Mouse (Mus musculus): ENCODE measurements at regions not wholly inside any gene's neighbourhood (a gene's known extent, or its start where the extent isn't known, plus 50 kb on each side); places are given as distances from the start of the nearest gene placed in this dataset.
"Not testable (repeated sequence)": the region's sequence is repeated elsewhere in the genome, so short reads cannot be mapped to it uniquely, and the experiment has no call there.

GRCm38 (mm10) chr4:105844675-105845466, 55.2 kb downstream of the Gm12728 start:
- Histone ChIP-seq H3K4me3 (replicated peaks) (no peak overlapping the region), H3K36me3 (replicated peaks; ENCODE audit: low read length) (no peaks in the 10 kb centered on the region), H3K4me1 (no peaks in the 10 kb centered on the region), H3K9me3 (peaks cover 22% of the 10 kb centered on the region), H3K27me3 (replicated peaks) (peaks cover 3% of the 10 kb centered on the region)
- TF ChIP-seq GATA1 (IDR thresholded peaks at IDR 0.05; ENCODE audit: borderline replicate concordance, low read length) (no peak), FLI1 (IDR thresholded peaks at IDR 0.05; ENCODE audit: low read length) (no peak)

GRCm38 (mm10) chr4:105845998-105846989, 56.6 kb downstream of the Gm12728 start:
- H3K9me3 ChIP-seq = peaks cover 22% of the 10 kb centered on the region
- H3K27me3 ChIP-seq (replicated peaks); H3K4me3 ChIP-seq (replicated peaks); H3K4me1 ChIP-seq; H3K36me3 ChIP-seq (replicated peaks; ENCODE audit: low read length): not testable (repeated sequence)

- Histone ChIP-seq H3K4me3 (replicated peaks) (no peak overlapping the region), H3K9me3 (peaks cover 8% of the 10 kb centered on the region), H3K4me1 (no peaks in the 10 kb centered on the region), H3K27me3 (replicated peaks) (no peaks in the 10 kb centered on the region), H3K36me3 (replicated peaks; ENCODE audit: low read length) (no peaks in the 10 kb centered on the region)
- no peak for TF ChIP-seq FLI1 (IDR thresholded peaks at IDR 0.05; ENCODE audit: low read length)
- TF ChIP-seq GATA1 (IDR thresholded peaks at IDR 0.05; ENCODE audit: borderline replicate concordance, low read length) = no peak
Measured at GRCm38 (mm10) chr4:105853086-105853485, 63.4 kb downstream of the Gm12728 start.

- Histone ChIP-seq H3K36me3 (replicated peaks; ENCODE audit: low read length) (no peaks in the 10 kb centered on the region), H3K27me3 (replicated peaks) (no peaks in the 10 kb centered on the region), H3K4me1 (0 out of 2 replicates have a peak, but pooled peaks cover 2% of the 10 kb centered on the region), H3K9me3 (0 out of 2 replicates have a peak, but pooled peaks cover 3% of the 10 kb centered on the region), H3K4me3 (replicated peaks) (no peak overlapping the region)
- no peak for TF ChIP-seq FLI1 (IDR thresholded peaks at IDR 0.05; ENCODE audit: low read length)
- TF ChIP-seq GATA1 (IDR thresholded peaks at IDR 0.05; ENCODE audit: borderline replicate concordance, low read length) = no peak
Measured at GRCm38 (mm10) chr4:105859052-105859864, 69.6 kb downstream of the Gm12728 start.

- Histone ChIP-seq H3K36me3 (replicated peaks; ENCODE audit: low read length) (no peaks in the 10 kb centered on the region), H3K4me3 (replicated peaks) (no peak overlapping the region), H3K9me3 (0 out of 2 replicates have a peak, but pooled peaks cover 3% of the 10 kb centered on the region), H3K4me1 (0 out of 2 replicates have a peak, but pooled peaks cover 2% of the 10 kb centered on the region), H3K27me3 (replicated peaks) (no peaks in the 10 kb centered on the region)
- TF ChIP-seq FLI1 (IDR thresholded peaks at IDR 0.05; ENCODE audit: low read length) (no peak), GATA1 (IDR thresholded peaks at IDR 0.05; ENCODE audit: borderline replicate concordance, low read length) (no peak)
Measured at GRCm38 (mm10) chr4:105860930-105861653, 71.4 kb downstream of the Gm12728 start.

GRCm38 (mm10) chr4:105861654-105862037, 72.0 kb downstream of the Gm12728 start:
- TF ChIP-seq FLI1 (IDR thresholded peaks at IDR 0.05; ENCODE audit: low read length) = no peak
- no peak for TF ChIP-seq GATA1 (IDR thresholded peaks at IDR 0.05; ENCODE audit: borderline replicate concordance, low read length)
- Histone ChIP-seq H3K4me3 (replicated peaks) (no peak overlapping the region), H3K27me3 (replicated peaks) (no peaks in the 10 kb centered on the region), H3K9me3 (0 out of 2 replicates have a peak, but pooled peaks cover 3% of the 10 kb centered on the region), H3K36me3 (replicated peaks; ENCODE audit: low read length) (no peaks in the 10 kb centered on the region), H3K4me1 (0 out of 2 replicates have a peak, but pooled peaks cover 2% of the 10 kb centered on the region)

GRCm38 (mm10) chr4:105870512-105870911, 80.8 kb downstream of the Gm12728 start:
- Histone ChIP-seq H3K9me3 (peaks cover 3% of the 10 kb centered on the region; the same call in 1 of the 2 replicates), H3K36me3 (replicated peaks; ENCODE audit: low read length) (no peaks in the 10 kb centered on the region), H3K4me3 (replicated peaks) (peak overlapping the region; percentile 4), H3K27me3 (replicated peaks) (no peaks in the 10 kb centered on the region), H3K4me1 (peaks cover 7% of the 10 kb centered on the region)
- TF ChIP-seq GATA1 (IDR thresholded peaks at IDR 0.05; ENCODE audit: borderline replicate concordance, low read length) (no peak), FLI1 (IDR thresholded peaks at IDR 0.05; ENCODE audit: low read length) (no peak)

GRCm38 (mm10) chr4:105877246-105877645, 87.6 kb downstream of the Gm12728 start:
- Histone ChIP-seq H3K4me3 (replicated peaks) (no peak overlapping the region), H3K4me1 (no peaks in the 10 kb centered on the region), H3K36me3 (replicated peaks; ENCODE audit: low read length) (no peaks in the 10 kb centered on the region), H3K27me3 (replicated peaks) (peaks cover 8% of the 10 kb centered on the region), H3K9me3 (no peaks in the 10 kb centered on the region)
- TF ChIP-seq GATA1 (IDR thresholded peaks at IDR 0.05; ENCODE audit: borderline replicate concordance, low read length) (no peak), FLI1 (IDR thresholded peaks at IDR 0.05; ENCODE audit: low read length) (no peak)

GRCm38 (mm10) chr4:105879891-105880290, 90.2 kb downstream of the Gm12728 start:
- no peak for TF ChIP-seq GATA1 (IDR thresholded peaks at IDR 0.05; ENCODE audit: borderline replicate concordance, low read length)
- no peak for TF ChIP-seq FLI1 (IDR thresholded peaks at IDR 0.05; ENCODE audit: low read length)
- Histone ChIP-seq H3K9me3 (no peaks in the 10 kb centered on the region), H3K4me3 (replicated peaks) (no peak overlapping the region), H3K4me1 (no peaks in the 10 kb centered on the region), H3K36me3 (replicated peaks; ENCODE audit: low read length) (no peaks in the 10 kb centered on the region), H3K27me3 (replicated peaks) (peaks cover 8% of the 10 kb centered on the region)

Measured in megakaryocyte, embryonic 14.5 days (primary cell).